Mouse (Mus musculus) hindbrain, embryonic 13.5 days (tissue): ENCODE data around the gene Hlx. TPM values are rescaled to one million over a fixed set of nuclear protein-coding genes. Genes with fewer than 3 reads are reported as not detected.

Experiments used
- ATAC-seq: fragments of 200-750 bp; cut with Nextera tagmentation; 2 replicates; pipeline ENCODE4 v1.8.0; 2017; ENCODE audit warnings: moderate TSS enrichment; ENCODE audit not compliant: low FRiP score
- H3K27ac ChIP-seq: fragments of 300-500 bp; sonication (generic); 2 replicates; pipeline ENCODE4 v1.5.1; 2015; ENCODE audit warnings: inconsistent platforms, mild to moderate bottlenecking, moderate library complexity
- H3K27me3 ChIP-seq: fragments of 300-500 bp; sonication (generic); 2 replicates; pipeline ENCODE4 v1.6.1; 2015; ENCODE audit warnings: mild to moderate bottlenecking, inconsistent platforms
- H3K36me3 ChIP-seq: fragments of 300-500 bp; sonication (generic); 2 replicates; pipeline ENCODE4 v1.6.1; 2015; ENCODE audit warnings: mild to moderate bottlenecking, inconsistent platforms
- H3K4me1 ChIP-seq: fragments of 300-500 bp; sonication (generic); replicated peaks from 2 replicates; pipeline ENCODE4 v1.6.1; 2015; ENCODE audit warnings: inconsistent platforms
- H3K4me2 ChIP-seq: fragments of 300-500 bp; sonication (generic); 2 replicates; pipeline ENCODE4 v1.6.1; 2015; ENCODE audit warnings: inconsistent platforms, mild to moderate bottlenecking, moderate library complexity
- H3K4me3 ChIP-seq: fragments of 300-500 bp; sonication (generic); 2 replicates; pipeline ENCODE4 v1.5.1; 2015; ENCODE audit warnings: mild to moderate bottlenecking, inconsistent platforms
- H3K9ac ChIP-seq: fragments of 300-500 bp; sonication (generic); 2 replicates; pipeline ENCODE4 v1.6.1; 2015; ENCODE audit warnings: mild to moderate bottlenecking, inconsistent platforms
- H3K9me3 ChIP-seq: fragments of 300-500 bp; sonication (generic); 2 replicates; pipeline ENCODE4 v1.6.1; 2016; ENCODE audit warnings: inconsistent platforms
- WGBS: fragments of 180-500 bp; shearing (Covaris S2); methylation state at CpG from one replicate; pipeline ENCODE4 v1.1.7; 2015; 5-methylcytosine and 5-hydroxymethylcytosine counted together
- polyA plus RNA-seq: library from polyadenylated mRNA; unstranded; fragments of >200 nt; fragmentation: Nextera tagmentation; extraction: Ambion mirVana; gene quantifications from 2 replicates; pipeline ENCODE4 v1.2.1, GENCODE M21; 2015

Gene Hlx
- 1.2 and 2.9 TPM in 2 replicates for polyA plus RNA-seq

DNA sequence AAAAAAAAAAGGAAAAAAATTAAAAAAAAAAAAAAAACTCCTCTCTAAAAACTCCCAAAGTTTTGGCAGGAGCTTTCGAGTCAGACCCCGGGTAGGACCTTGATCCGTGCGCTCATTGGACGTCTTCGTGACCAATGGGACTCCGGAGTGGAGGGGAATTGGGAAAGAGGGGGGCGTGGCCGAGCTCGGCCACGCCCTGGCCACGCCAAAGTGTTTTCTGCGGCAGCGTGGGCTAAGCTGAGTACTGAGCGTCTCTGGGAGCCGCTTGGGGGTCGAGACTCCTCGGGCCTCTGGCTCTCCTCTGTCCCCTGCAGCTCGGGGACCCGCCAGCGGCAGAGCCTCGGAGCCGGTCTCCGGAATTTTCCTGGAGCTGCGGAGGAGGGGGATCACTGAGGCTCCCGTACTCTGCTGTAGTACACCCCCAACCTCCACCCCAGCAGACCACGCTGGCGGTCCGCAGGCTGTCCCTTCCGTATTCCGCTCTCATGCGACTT lies at the start of gene Hlx:
Gene Hlx (minus strand): TSS at position 64 of the 494 bp plus-strand sequence.
- Histone ChIP-seq H3K36me3 (no peaks in the 10 kb centered on the region), H3K9me3 (no peaks in the 10 kb centered on the region), H3K4me1 (peaks cover 22% of the 10 kb centered on the region), H3K27me3 (peaks cover 95% of the 10 kb centered on the region), H3K4me3 (peak within 1 kb of the TSS; percentile 41), H3K4me2 (peak within 1 kb of the TSS; percentile 63), H3K9ac (peak within 1 kb of the TSS; percentile 63), H3K27ac (peak within 1 kb of the TSS; percentile 15)
- under 1% methylated on average over 32 of the region's 32 CpGs for WGBS
- ATAC-seq: peak; percentile 78

DNA sequence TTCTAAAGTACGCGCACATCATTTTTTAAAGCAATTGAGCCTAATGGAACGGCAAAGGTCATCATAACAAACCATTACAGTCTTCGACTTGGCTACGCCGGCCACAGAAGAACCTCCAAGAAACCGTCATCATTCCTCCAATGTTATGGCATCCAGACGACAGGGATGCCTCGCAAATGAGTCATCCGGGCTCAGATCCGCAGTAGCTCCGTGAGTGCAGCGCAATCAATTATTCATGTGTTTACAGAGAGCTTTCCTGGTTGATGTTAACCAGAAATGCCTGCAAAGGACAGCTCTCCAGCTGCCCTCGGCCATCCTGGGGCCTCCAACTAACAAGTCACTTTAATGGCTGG lies 49.7 kb upstream of the Hlx start:
- Histone ChIP-seq H3K4me3 (no peak overlapping the region), H3K4me2 (no peak overlapping the region), H3K4me1 (no peaks in the 10 kb centered on the region), H3K9ac (no peak overlapping the region), H3K9me3 (no peaks in the 10 kb centered on the region), H3K27ac (no peak overlapping the region), H3K36me3 (no peaks in the 10 kb centered on the region), H3K27me3 (no peaks in the 10 kb centered on the region)
- ATAC-seq: no peak
- 79% methylated on average over 14 of the region's 14 CpGs for WGBS

DNA sequence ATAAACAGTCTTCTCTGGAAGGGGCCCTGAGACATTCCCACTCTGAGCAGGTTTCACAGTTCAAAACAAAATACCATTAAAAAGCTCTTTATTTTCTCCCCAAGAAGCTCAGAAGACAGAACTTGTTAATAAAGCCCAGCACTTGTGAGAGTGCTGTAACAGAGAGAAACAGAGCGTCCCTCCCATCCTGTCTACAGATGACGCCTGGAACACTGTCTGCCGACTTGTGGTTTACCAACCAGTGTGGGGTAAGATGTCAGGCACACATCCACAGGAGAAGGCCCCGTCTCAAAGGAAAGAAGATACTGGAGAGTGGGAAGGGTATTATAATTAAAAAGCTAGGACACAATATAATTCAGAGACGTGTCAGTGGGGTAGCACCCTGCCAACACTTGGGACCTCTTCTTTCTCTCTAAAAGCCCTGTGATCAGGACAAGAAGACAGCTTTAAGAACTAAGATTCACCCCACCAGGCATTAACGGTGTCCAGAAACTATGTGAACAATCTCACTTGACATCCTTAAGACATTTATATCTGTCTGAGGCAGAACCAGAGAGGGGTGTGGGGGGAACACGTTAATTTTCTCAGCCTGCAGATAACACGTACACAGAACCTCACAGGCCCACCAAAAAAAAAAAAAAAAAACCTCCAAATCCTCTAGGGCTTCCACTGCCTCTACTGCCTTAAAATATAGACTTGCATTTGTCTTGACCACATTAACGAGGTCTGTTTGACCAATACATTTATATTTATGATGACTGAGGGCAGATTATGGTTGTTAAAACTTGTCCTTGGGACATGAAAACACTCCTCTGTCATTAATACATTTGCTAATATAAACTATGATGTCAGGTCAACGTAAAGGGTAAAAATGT lies 49.1 kb upstream of the Hlx start:
- 85% methylated on average over 10 of the region's 10 CpGs for WGBS
- H3K4me3 ChIP-seq: no peak overlapping the region

DNA sequence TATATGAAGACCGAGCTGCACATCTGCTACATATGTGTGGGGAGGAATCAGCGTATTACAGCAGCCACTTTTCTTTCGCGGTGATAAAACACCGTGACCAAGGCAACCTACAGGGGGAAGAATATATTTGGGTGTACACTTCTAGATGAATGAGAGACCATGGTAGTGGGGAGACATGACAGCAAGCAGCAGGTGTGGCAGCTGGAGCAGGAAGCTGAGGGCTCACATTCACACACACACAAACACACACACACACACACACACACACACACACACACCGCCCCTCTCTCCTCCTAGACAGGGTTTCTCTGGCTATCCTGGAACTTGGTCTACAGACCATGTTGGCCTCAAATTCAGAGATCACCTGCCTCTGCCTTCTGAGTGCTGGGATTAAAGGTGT lies 45.7 kb upstream of the Hlx start:
- Histone ChIP-seq H3K9ac (no peak overlapping the region), H3K36me3 (no peaks in the 10 kb centered on the region), H3K4me1 (no peaks in the 10 kb centered on the region), H3K9me3 (no peaks in the 10 kb centered on the region), H3K27me3 (no peaks in the 10 kb centered on the region), H3K4me3 (no peak overlapping the region), H3K27ac (no peak overlapping the region), H3K4me2 (no peak overlapping the region)
- WGBS: 88% methylated on average over 6 of the region's 6 CpGs
- ATAC-seq: no peak

More for the DNA sequence above, 49.1 kb upstream of the Hlx start:
- Histone ChIP-seq H3K4me1 (no peaks in the 10 kb centered on the region), H3K27ac (no peak overlapping the region), H3K4me2 (no peak overlapping the region), H3K9ac (no peak overlapping the region), H3K9me3 (no peaks in the 10 kb centered on the region), H3K27me3 (no peaks in the 10 kb centered on the region), H3K36me3 (no peaks in the 10 kb centered on the region)
- no peak for ATAC-seq

DNA sequence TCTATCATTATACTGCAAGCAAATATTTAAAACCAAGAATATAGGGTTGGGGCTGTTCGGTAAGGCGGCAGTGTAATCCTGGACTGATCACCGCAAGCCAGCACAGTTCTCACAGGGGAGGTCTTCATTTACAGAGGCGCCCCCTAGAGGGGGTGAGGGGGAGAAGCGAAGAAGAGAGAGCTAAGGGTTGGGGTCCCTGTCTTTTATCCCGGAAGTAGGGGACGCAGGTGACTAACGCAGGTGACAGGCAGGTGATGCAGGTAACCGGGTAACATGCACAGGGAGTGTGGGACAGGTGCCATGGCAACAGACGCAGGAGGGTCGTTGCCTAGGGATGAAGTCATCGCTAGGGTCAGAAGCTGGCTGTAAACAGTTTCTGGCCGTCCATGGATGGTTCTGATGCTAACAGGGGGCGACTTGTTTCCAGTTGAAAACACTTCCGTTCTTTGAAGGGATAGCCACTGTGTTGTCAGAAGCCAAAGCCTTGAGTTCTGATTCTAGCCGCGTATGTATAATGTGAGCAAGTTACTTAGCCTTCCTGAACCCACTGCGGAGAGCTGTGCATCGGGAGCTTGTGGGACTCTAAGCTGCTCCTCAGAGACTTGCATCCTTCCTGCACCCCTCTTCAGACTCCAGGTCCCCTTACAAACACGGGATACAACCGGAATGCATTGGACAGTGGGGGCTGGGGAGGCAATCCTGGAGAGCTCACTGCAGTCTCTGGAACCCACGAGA lies 44.8 kb upstream of the Hlx start:
- 35% methylated on average over 22 of the region's 22 CpGs for WGBS
- no peak overlapping the region for H3K9ac ChIP-seq

DNA sequence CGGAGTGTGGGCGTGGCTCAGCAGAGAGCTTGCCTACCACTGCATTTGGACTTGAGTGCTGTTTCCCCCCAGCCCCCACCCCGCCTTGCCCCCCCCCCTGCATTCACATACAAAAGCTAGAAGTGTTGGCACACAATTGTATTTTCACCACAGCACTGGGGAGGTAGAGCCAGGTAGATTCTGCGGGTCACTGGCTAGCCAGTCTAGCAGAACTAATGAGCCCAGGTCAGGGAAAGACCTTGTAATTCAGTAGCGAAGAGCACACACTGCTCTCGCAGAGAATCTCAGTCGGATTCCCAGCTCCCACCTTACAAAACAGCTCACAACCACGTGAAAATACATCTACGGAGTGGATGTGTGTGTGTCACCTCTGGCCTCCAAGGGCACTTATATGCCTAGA lies 42.9 kb upstream of the Hlx start:
- no peaks in the 10 kb centered on the region for H3K9me3 ChIP-seq
- ATAC-seq: no peak
- 0 out of 2 replicates have a peak, but pooled peaks cover 4% of the 10 kb centered on the region for H3K4me1 ChIP-seq
- WGBS: 67% methylated on average over 9 of the region's 9 CpGs
- H3K9ac ChIP-seq: no peak overlapping the region
- no peaks in the 10 kb centered on the region for H3K36me3 ChIP-seq
- H3K4me2 ChIP-seq: no peak overlapping the region
- H3K27ac ChIP-seq: no peak overlapping the region
- H3K4me3 ChIP-seq: no peak overlapping the region
- 0 out of 2 replicates have a peak, but pooled peaks cover 7% of the 10 kb centered on the region for H3K27me3 ChIP-seq

More for the DNA sequence above, 44.8 kb upstream of the Hlx start:
- Histone ChIP-seq H3K9me3 (no peaks in the 10 kb centered on the region), H3K4me1 (no peaks in the 10 kb centered on the region), H3K36me3 (no peaks in the 10 kb centered on the region), H3K4me3 (no peak overlapping the region), H3K27me3 (no peaks in the 10 kb centered on the region), H3K4me2 (no peak overlapping the region), H3K27ac (no peak overlapping the region)
- no peak for ATAC-seq

DNA sequence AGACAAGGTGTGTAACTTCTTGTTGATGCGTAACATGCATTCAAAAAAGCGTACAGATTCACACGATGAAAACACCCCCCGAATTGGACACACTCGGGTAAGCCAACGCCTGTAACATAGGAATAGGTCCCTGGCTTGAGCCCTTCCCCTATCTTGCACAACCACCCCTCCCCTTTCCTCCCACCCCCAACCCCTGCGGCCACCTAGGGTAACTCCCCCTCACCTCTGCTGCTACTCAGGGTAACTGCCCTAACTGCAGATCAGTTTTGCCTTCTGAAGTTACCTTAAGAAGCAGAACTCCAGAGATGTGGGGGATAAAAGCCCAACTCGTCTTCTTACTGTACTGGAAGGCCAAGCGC lies 39.5 kb upstream of the Hlx start:
- 16% methylated on average over 9 of the region's 9 CpGs for WGBS
- Histone ChIP-seq H3K9me3 (no peaks in the 10 kb centered on the region), H3K4me1 (0 out of 2 replicates have a peak, but pooled peaks cover 4% of the 10 kb centered on the region), H3K4me2 (peak overlapping the region; percentile 23; the same call in 1 of the 2 replicates), H3K4me3 (no peak overlapping the region), H3K36me3 (no peaks in the 10 kb centered on the region), H3K9ac (no peak overlapping the region), H3K27ac (no peak overlapping the region), H3K27me3 (0 out of 2 replicates have a peak, but pooled peaks cover 7% of the 10 kb centered on the region)
- ATAC-seq: no peak

DNA sequence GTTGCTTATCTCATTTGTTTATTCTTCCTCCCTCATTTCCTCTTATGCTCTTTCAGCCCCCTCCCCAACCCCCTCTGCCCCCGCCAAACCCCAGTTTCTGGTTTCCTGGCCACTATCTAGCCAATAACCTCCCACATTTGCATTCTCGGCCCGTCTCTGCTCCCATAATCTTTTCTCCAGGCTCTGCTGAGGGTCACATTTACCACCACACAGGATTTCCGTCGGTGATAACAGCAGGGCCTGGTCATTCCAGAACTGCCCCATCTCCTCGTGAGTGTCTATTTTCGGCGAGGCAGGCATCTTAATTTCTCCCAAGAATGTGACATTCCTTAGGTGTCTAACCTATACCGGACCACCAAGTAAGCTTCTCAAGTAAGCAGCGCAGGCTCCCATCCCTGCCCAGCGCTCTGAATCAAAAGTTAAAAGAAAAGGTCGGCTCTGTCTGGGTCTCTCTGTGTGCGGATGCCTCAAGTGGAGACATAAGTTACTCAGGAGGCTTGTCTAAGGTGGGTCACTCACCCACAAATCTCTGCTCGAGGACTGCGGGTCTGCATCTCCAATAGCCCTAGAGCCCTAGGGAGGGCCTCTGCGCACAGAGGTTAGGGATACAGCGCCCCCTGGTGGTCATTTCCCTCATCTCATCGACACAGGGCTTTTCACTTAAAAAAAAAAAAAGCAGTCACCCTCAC lies 38.9 kb upstream of the Hlx start:
- H3K4me3 ChIP-seq: no peak overlapping the region
- 0 out of 2 replicates have a peak, but pooled peaks cover 7% of the 10 kb centered on the region for H3K27me3 ChIP-seq
- no peak for ATAC-seq
- H3K27ac ChIP-seq: no peak overlapping the region
- H3K36me3 ChIP-seq: no peaks in the 10 kb centered on the region
- 0 out of 2 replicates have a peak, but pooled peaks cover 4% of the 10 kb centered on the region for H3K4me1 ChIP-seq
- H3K9me3 ChIP-seq: no peaks in the 10 kb centered on the region
- WGBS: 32% methylated on average over 18 of the region's 18 CpGs
- 0 out of 2 replicates have a peak overlapping the region, but pooled peaks have one; percentile 10 for H3K4me2 ChIP-seq
- no peak overlapping the region for H3K9ac ChIP-seq

DNA sequence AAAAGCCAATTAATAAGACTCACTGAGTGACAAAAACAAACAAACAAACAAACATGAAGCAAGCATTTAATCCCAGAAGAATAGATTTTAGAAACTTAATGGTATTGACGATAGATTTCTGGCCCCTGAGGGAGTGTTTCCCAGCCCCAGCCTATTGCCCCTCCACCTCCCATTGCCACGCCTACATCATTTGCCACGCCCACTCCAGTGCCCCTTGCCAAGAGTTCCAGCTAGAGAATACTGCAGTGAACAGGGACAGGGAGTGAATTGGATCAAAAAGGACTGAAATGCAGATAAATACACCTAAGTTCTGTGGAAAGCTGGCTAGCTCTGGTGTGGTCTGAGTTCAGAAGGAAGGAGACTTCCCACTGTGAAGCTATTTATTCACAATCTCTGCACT lies 31.4 kb upstream of the Hlx start:
- Histone ChIP-seq H3K4me2 (no peak overlapping the region), H3K27me3 (no peaks in the 10 kb centered on the region), H3K9me3 (no peaks in the 10 kb centered on the region), H3K9ac (no peak overlapping the region), H3K4me3 (no peak overlapping the region), H3K36me3 (no peaks in the 10 kb centered on the region), H3K4me1 (no peaks in the 10 kb centered on the region), H3K27ac (no peak overlapping the region)
- ATAC-seq: no peak
- WGBS: 50% methylated on average over 3 of the region's 3 CpGs

DNA sequence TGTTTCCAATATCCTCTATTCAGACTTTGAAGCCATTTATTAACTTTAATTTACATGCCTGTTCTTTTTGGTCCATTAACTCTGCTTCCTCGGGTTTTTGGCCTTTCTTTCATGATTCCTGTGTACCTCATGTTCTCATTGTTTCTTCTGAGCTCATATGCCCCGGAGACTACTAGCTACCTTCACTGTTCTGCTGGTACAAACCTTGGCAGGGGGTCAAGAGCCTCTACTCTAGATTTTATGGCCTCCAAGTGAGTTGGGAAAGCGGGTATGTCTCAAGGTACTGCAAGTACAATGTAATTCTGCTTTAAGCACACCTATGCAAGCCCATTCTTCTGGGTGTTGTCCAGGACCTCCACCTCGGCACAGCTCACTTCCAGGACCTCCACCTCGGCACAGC lies 30.5 kb upstream of the Hlx start:
- ATAC-seq: no peak
- no peak overlapping the region for H3K4me2 ChIP-seq
- 62% methylated on average over 5 of the region's 5 CpGs for WGBS
- no peak overlapping the region for H3K9ac ChIP-seq
- no peaks in the 10 kb centered on the region for H3K36me3 ChIP-seq
- H3K9me3 ChIP-seq: no peaks in the 10 kb centered on the region
- H3K27ac ChIP-seq: no peak overlapping the region
- no peaks in the 10 kb centered on the region for H3K4me1 ChIP-seq
- no peak overlapping the region for H3K4me3 ChIP-seq
- no peaks in the 10 kb centered on the region for H3K27me3 ChIP-seq

DNA sequence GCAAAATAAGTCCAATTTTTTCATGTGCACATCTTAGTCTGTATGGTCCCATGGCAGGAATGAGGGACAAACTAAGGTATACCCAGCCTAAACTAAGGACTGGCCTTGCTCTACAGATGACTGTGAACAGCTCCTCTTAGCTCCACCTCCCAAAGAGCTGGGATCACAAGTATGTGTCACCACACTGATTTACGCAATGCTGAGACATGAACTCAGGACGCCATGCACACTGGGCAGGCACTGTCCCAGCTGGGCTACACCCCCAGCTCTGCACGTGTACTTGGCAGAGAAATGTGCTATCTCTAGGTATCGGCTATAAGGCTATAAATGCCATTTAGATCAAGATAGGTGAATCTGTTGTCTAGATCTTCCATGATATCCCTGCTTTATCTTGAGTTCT lies 29.6 kb upstream of the Hlx start:
- no peak overlapping the region for H3K4me3 ChIP-seq
- no peak overlapping the region for H3K9ac ChIP-seq
- no peak for ATAC-seq
- H3K9me3 ChIP-seq: no peaks in the 10 kb centered on the region
- WGBS: 86% methylated on average over 4 of the region's 4 CpGs
- H3K4me1 ChIP-seq: no peaks in the 10 kb centered on the region
- no peak overlapping the region for H3K27ac ChIP-seq
- H3K4me2 ChIP-seq: no peak overlapping the region
- H3K27me3 ChIP-seq: no peaks in the 10 kb centered on the region
- no peaks in the 10 kb centered on the region for H3K36me3 ChIP-seq

DNA sequence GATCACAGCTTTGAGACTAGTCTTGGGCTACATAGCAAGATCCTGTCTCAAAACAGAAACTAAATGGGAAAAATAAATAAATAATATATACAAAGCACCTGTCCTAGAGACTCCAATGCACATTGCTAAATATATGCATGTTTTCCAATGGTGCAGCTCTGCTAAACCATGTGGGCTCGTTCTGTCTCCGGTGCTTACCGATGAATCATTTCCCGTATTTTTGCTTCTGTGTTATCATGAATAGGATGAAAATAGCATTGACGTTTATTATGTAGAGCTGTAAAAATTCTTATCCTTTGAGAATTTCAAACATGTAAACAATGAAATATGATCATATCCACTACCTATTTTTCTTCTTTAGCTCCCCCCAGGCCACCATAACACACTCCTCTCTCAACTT lies 20.3 kb upstream of the Hlx start:
- WGBS: 93% methylated on average over 5 of the region's 5 CpGs
- Histone ChIP-seq H3K4me1 (peaks cover 11% of the 10 kb centered on the region), H3K27ac (no peak overlapping the region), H3K9ac (no peak overlapping the region), H3K36me3 (no peaks in the 10 kb centered on the region), H3K27me3 (0 out of 2 replicates have a peak, but pooled peaks cover 3% of the 10 kb centered on the region), H3K4me2 (no peak overlapping the region), H3K9me3 (peaks cover 5% of the 10 kb centered on the region; the same call in 1 of the 2 replicates), H3K4me3 (no peak overlapping the region)
- ATAC-seq: no peak
